Mouse (Mus musculus): ENCODE results near the gene Btbd7. TPM values are rescaled to one million over a fixed set of nuclear protein-coding genes. Genes with fewer than 3 reads are reported as not detected.

The Btbd7 gene
- polyA plus RNA-seq, 1 experiment from 2014 or later: 14.7 TPM

- 80% methylated on average over 2 of the region's 2 CpGs for WGBS
- ATAC-seq (no peak), DNase-seq (ENCODE audit: low spot score) (no peak)
- no peak overlapping the region for H3K4me3 ChIP-seq (ENCODE audit: low read depth, low read length)
- no peak overlapping the region for H3K9ac ChIP-seq (replicated peaks; ENCODE audit: low read depth)
- H3K9me3 ChIP-seq (ENCODE audit: low read length): no peaks in the 10 kb centered on the region
- H3K4me2 ChIP-seq (replicated peaks; ENCODE audit: low read depth, low read length): no peak overlapping the region
- no peak overlapping the region for H3K27ac ChIP-seq (ENCODE audit: low read length)
- TF ChIP-seq CTCF (IDR thresholded peaks at IDR 0.05) (no peak), EP300 (IDR thresholded peaks at IDR 0.05) (no peak)
- no peaks in the 10 kb centered on the region for H3K4me1 ChIP-seq (ENCODE audit: insufficient read depth, low read depth, low read length)
- H3K27me3 ChIP-seq (replicated peaks; ENCODE audit: insufficient read depth, low read length): no peaks in the 10 kb centered on the region
- no peaks in the 10 kb centered on the region for H3K36me3 ChIP-seq (ENCODE audit: insufficient read depth, low read length)
These were observed 78.7 kb downstream of the Btbd7 start for GRCm38 (mm10) chr12:102799528-102799927.

DNA sequence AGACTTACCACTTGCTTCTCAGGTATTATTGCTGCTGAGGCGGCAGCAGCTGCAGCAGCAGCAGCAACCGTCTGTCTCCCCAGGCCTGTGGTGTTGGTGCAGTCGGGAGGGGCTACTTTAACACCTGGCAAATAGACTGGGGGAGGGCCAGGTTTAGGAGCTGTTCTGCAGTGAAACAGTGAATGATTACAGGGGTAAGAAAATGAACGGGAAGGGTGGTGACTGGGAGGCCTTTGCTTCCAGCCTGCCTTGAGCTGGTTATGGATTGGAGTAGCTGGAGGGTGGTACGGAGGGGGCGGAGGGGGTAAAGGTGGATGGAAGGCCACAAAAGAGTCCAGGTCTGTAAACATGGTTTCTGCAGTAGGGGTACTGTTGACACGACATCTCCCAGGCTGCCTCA lies 90.3 kb downstream of the Btbd7 start:
- Histone ChIP-seq H3K9me3 (ENCODE audit: low read length) (no peaks in the 10 kb centered on the region), H3K4me1 (ENCODE audit: insufficient read depth, low read depth, low read length) (no peaks in the 10 kb centered on the region), H3K27ac (ENCODE audit: low read length) (no peak overlapping the region), H3K27me3 (replicated peaks; ENCODE audit: insufficient read depth, low read length) (no peaks in the 10 kb centered on the region), H3K36me3 (ENCODE audit: insufficient read depth, low read length) (peaks cover 39% of the 10 kb centered on the region; the same call in 1 of the 2 replicates), H3K4me2 (replicated peaks; ENCODE audit: low read depth, low read length) (no peak overlapping the region), H3K9ac (replicated peaks; ENCODE audit: low read depth) (no peak overlapping the region), H3K4me3 (ENCODE audit: low read depth, low read length) (no peak overlapping the region)
- TF ChIP-seq EP300 (IDR thresholded peaks at IDR 0.05): no peak
- no peak for TF ChIP-seq CTCF (IDR thresholded peaks at IDR 0.05)
- 82% methylated on average over 7 of the region's 7 CpGs for WGBS
- no peak for ATAC-seq
- no peak for DNase-seq (ENCODE audit: low spot score)

DNA sequence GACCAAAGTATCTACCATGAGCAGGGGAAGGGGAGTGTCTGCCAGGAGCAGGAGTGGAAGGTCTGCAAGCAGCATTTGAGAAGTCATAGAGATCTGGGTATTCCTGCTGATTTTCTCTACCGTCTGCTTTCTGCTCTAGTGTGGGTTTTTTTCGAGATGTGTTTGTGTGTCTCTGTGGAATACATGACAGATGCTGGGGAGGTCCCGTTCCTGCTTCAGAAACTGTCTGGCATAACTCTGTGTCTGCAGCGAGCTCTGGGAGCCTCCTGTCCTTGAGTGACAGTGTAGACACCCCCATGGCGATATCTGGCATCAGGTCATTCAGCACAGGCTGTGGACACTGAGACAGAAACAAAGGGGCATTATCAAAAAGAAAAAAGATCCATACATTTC lies 92.7 kb downstream of the Btbd7 start:
- TF ChIP-seq CTCF (IDR thresholded peaks at IDR 0.05) (no peak), EP300 (IDR thresholded peaks at IDR 0.05) (no peak)
- 83% methylated on average over 5 of the region's 5 CpGs for WGBS
- no peaks in the 10 kb centered on the region for H3K27me3 ChIP-seq (replicated peaks; ENCODE audit: insufficient read depth, low read length)
- H3K4me3 ChIP-seq (ENCODE audit: low read depth, low read length): no peak overlapping the region
- no peak for DNase-seq (ENCODE audit: low spot score)
- H3K4me2 ChIP-seq (replicated peaks; ENCODE audit: low read depth, low read length): no peak overlapping the region
- H3K27ac ChIP-seq (ENCODE audit: low read length): no peak overlapping the region
- H3K4me1 ChIP-seq (ENCODE audit: insufficient read depth, low read depth, low read length): no peaks in the 10 kb centered on the region
- H3K9me3 ChIP-seq (ENCODE audit: low read length): no peaks in the 10 kb centered on the region
- H3K36me3 ChIP-seq (ENCODE audit: insufficient read depth, low read length): peaks cover 25% of the 10 kb centered on the region; the same call in 1 of the 2 replicates
- no peak overlapping the region for H3K9ac ChIP-seq (replicated peaks; ENCODE audit: low read depth)
- no peak for ATAC-seq

GRCm38 (mm10) chr12:102784899-102785592 lies 93.2 kb downstream of the Btbd7 start:
- no peaks in the 10 kb centered on the region for H3K9me3 ChIP-seq (ENCODE audit: low read length)
- WGBS: 80% methylated on average over 19 of the region's 19 CpGs
- no peak for TF ChIP-seq CTCF (IDR thresholded peaks at IDR 0.05)
- no peak for TF ChIP-seq EP300 (IDR thresholded peaks at IDR 0.05)

DNA sequence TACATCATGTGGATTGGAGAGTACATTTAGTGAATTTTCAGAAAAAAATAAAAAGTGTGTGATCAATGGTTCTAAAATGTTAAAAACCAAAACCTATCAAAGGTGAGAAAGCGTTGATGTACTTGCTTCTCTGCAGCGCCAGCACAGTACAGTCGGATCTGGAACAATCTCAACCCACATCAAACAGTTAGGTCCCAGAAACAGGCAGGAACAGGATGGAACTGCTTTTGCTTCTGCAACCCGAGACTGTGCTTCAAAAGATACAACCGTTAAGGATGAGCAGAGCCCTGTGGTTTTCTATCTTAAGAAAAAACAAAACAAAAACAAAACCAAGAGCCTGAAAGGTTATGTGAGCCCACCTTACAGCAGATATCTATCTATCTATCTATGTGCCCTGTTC lies 95.4 kb downstream of the Btbd7 start:
- no peaks in the 10 kb centered on the region for H3K27me3 ChIP-seq (replicated peaks; ENCODE audit: insufficient read depth, low read length)
- TF ChIP-seq CTCF (IDR thresholded peaks at IDR 0.05) (no peak), EP300 (IDR thresholded peaks at IDR 0.05) (no peak)
- 88% methylated on average over 5 of the region's 5 CpGs for WGBS
- H3K9me3 ChIP-seq (ENCODE audit: low read length): no peaks in the 10 kb centered on the region
- H3K4me1 ChIP-seq (ENCODE audit: insufficient read depth, low read depth, low read length): no peaks in the 10 kb centered on the region
- ATAC-seq: no peak
- H3K4me3 ChIP-seq (ENCODE audit: low read depth, low read length): no peak overlapping the region
- H3K4me2 ChIP-seq (replicated peaks; ENCODE audit: low read depth, low read length): no peak overlapping the region
- no peak for DNase-seq (ENCODE audit: low spot score)
- no peak overlapping the region for H3K27ac ChIP-seq (ENCODE audit: low read length)
- H3K9ac ChIP-seq (replicated peaks; ENCODE audit: low read depth): no peak overlapping the region
- H3K36me3 ChIP-seq (ENCODE audit: insufficient read depth, low read length): peaks cover 16% of the 10 kb centered on the region; the same call in 1 of the 2 replicates

More at GRCm38 (mm10) chr12:102784899-102785592, 93.2 kb downstream of the Btbd7 start:
- Histone ChIP-seq H3K4me3 (ENCODE audit: low read depth, low read length) (no peak overlapping the region), H3K27me3 (replicated peaks; ENCODE audit: insufficient read depth, low read length) (no peaks in the 10 kb centered on the region), H3K27ac (ENCODE audit: low read length) (no peak overlapping the region), H3K36me3 (ENCODE audit: insufficient read depth, low read length) (peaks cover 20% of the 10 kb centered on the region; the same call in 1 of the 2 replicates), H3K4me1 (ENCODE audit: insufficient read depth, low read depth, low read length) (no peaks in the 10 kb centered on the region), H3K4me2 (replicated peaks; ENCODE audit: low read depth, low read length) (no peak overlapping the region), H3K9ac (replicated peaks; ENCODE audit: low read depth) (no peak overlapping the region)
- no peak for DNase-seq (ENCODE audit: low spot score)
- no peak for ATAC-seq

DNA sequence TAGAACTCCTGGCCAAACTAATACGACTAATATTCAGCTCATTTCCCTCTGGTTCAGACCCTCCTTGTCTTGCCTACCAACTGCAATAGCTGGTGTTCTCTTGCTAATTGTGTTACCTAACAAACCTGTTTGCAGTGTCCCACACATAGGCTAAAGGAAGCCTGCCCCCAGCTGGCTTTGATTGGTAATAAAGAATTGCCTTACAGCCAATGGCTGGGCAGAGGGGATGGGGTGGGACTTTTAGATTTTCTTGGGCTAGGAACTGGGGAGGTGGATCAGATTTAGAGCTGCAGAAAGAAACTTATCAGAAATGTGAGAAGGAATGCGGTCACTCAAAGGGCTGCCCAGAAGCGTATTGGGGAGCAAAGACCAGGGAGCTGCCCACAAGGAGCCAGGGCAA lies 98.8 kb downstream of the Btbd7 start:
- peak; percentile 83 for ATAC-seq

More for the DNA sequence above, 98.8 kb downstream of the Btbd7 start:
- H3K4me3 ChIP-seq (ENCODE audit: low read depth, low read length): no peak overlapping the region
- no peaks in the 10 kb centered on the region for H3K27me3 ChIP-seq (replicated peaks; ENCODE audit: insufficient read depth, low read length)
- no peak overlapping the region for H3K27ac ChIP-seq (ENCODE audit: low read length)
- peaks cover 22% of the 10 kb centered on the region; the same call in 1 of the 2 replicates for H3K36me3 ChIP-seq (ENCODE audit: insufficient read depth, low read length)
- no peak overlapping the region for H3K4me2 ChIP-seq (replicated peaks; ENCODE audit: low read depth, low read length)
- H3K4me1 ChIP-seq (ENCODE audit: insufficient read depth, low read depth, low read length): no peaks in the 10 kb centered on the region
- H3K9ac ChIP-seq (replicated peaks; ENCODE audit: low read depth): no peak overlapping the region
- peak; percentile 30 for DNase-seq (ENCODE audit: low spot score)
- WGBS: 49% methylated on average over 3 of the region's 3 CpGs
- TF ChIP-seq CTCF (IDR thresholded peaks at IDR 0.05) (peak; percentile 55), EP300 (IDR thresholded peaks at IDR 0.05) (no peak)
- no peaks in the 10 kb centered on the region for H3K9me3 ChIP-seq (ENCODE audit: low read length)

Data from lung, postnatal 0 days (tissue).